Mouse (Mus musculus): ENCODE data around the gene Bag6. TPM values are rescaled to one million over a fixed set of nuclear protein-coding genes. Genes with fewer than 3 reads are reported as not detected.

The Bag6 gene
- total and polyA plus RNA-seq, 2 experiments from 2014 or later, result 68.9 to 339 TPM

- no peak overlapping the region for H3K4me3 ChIP-seq (ENCODE audit: low read depth, low read length)
- no peaks in the 10 kb centered on the region for H3K27me3 ChIP-seq (ENCODE audit: insufficient read depth, low read length)
- H3K9me3 ChIP-seq (ENCODE audit: low read length), result no peaks in the 10 kb centered on the region
- H3K4me2 ChIP-seq (ENCODE audit: low read depth, low read length, poor library complexity, severe bottlenecking), result no peak overlapping the region
- TF ChIP-seq CTCF (IDR thresholded peaks at IDR 0.05), result no peak
- H3K4me1 ChIP-seq (ENCODE audit: insufficient read depth, low read length), result 0 out of 2 replicates have a peak, but pooled peaks cover 4% of the 10 kb centered on the region
- WGBS, result 91% methylated on average over 14 of the region's 14 CpGs
- ATAC-seq (ENCODE audit: low FRiP score), result no peak
- no peak overlapping the region for H3K9ac ChIP-seq (replicated peaks; ENCODE audit: low read length, poor library complexity, severe bottlenecking)
- no peak for DNase-seq (ENCODE audit: low spot score)
- no peak overlapping the region for H3K27ac ChIP-seq (ENCODE audit: low read depth, low read length)
- peaks cover 45% of the 10 kb centered on the region for H3K36me3 ChIP-seq (ENCODE audit: insufficient read depth, low read length)
Measured at GRCm38 (mm10) chr17:35092403-35093198, 42.4 kb upstream of the Bag6 start.

- 0 out of 2 replicates have a peak, but pooled peaks cover 4% of the 10 kb centered on the region for H3K4me1 ChIP-seq (ENCODE audit: insufficient read depth, low read length)
- H3K9me3 ChIP-seq (ENCODE audit: low read length), result no peaks in the 10 kb centered on the region
- H3K4me2 ChIP-seq (ENCODE audit: low read depth, low read length, poor library complexity, severe bottlenecking), result no peak overlapping the region
- H3K27me3 ChIP-seq (ENCODE audit: insufficient read depth, low read length), result no peaks in the 10 kb centered on the region
- H3K9ac ChIP-seq (replicated peaks; ENCODE audit: low read length, poor library complexity, severe bottlenecking), result no peak overlapping the region
- no peak for DNase-seq (ENCODE audit: low spot score)
- no peak for ATAC-seq (ENCODE audit: low FRiP score)
- no peak for TF ChIP-seq CTCF (IDR thresholded peaks at IDR 0.05)
- 90% methylated on average over 15 of the region's 15 CpGs for whole genome bisulfite sequencing
- no peak overlapping the region for H3K27ac ChIP-seq (ENCODE audit: low read depth, low read length)
- H3K36me3 ChIP-seq (ENCODE audit: insufficient read depth, low read length), result peaks cover 60% of the 10 kb centered on the region
- H3K4me3 ChIP-seq (ENCODE audit: low read depth, low read length), result no peak overlapping the region
Measured at GRCm38 (mm10) chr17:35094475-35095365, 40.3 kb upstream of the Bag6 start.

DNA sequence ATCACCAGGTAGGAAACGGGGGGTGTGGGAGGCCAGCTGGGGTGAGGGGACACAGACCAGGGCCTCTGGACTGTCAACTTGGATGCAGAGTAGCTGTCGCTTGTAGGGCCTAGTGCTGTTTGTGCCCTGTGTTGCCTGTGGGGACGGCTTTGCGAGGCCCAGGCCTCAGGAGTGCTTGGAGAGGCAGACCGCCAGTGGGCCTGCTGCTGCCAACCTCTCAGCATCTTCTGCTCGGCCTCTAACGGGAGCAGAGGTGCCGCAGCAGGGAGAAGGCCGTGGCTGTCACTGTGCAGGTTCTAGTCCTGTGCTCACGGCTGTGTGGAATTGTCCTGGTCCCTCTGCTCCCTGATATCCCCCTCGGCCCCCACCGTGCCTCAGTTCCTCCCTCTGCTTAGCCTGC, 38.4 kb upstream of the Bag6 start:
- no peak for ATAC-seq (ENCODE audit: low FRiP score)
- Histone ChIP-seq H3K9me3 (ENCODE audit: low read length) (no peaks in the 10 kb centered on the region), H3K36me3 (ENCODE audit: insufficient read depth, low read length) (peaks cover 75% of the 10 kb centered on the region), H3K4me1 (ENCODE audit: insufficient read depth, low read length) (no peaks in the 10 kb centered on the region), H3K27me3 (ENCODE audit: insufficient read depth, low read length) (no peaks in the 10 kb centered on the region), H3K4me2 (ENCODE audit: low read depth, low read length, poor library complexity, severe bottlenecking) (no peak overlapping the region), H3K4me3 (ENCODE audit: low read depth, low read length) (no peak overlapping the region), H3K27ac (ENCODE audit: low read depth, low read length) (no peak overlapping the region), H3K9ac (replicated peaks; ENCODE audit: low read length, poor library complexity, severe bottlenecking) (0 out of 2 replicates have a peak overlapping the region, but pooled peaks have one; percentile 13)
- DNase-seq (ENCODE audit: low spot score), result no peak
- TF ChIP-seq CTCF (IDR thresholded peaks at IDR 0.05), result no peak
- 81% methylated on average over 12 of the region's 12 CpGs for WGBS

GRCm38 (mm10) chr17:35097164-35097655, 37.8 kb upstream of the Bag6 start:
- no peak overlapping the region for H3K4me2 ChIP-seq (ENCODE audit: low read depth, low read length, poor library complexity, severe bottlenecking)
- 74% methylated on average over 12 of the region's 12 CpGs for WGBS
- ATAC-seq (ENCODE audit: low FRiP score), result no peak
- no peaks in the 10 kb centered on the region for H3K4me1 ChIP-seq (ENCODE audit: insufficient read depth, low read length)
- H3K4me3 ChIP-seq (ENCODE audit: low read depth, low read length), result no peak overlapping the region
- DNase-seq (ENCODE audit: low spot score), result no peak
- no peaks in the 10 kb centered on the region for H3K27me3 ChIP-seq (ENCODE audit: insufficient read depth, low read length)
- H3K27ac ChIP-seq (ENCODE audit: low read depth, low read length), result no peak overlapping the region
- H3K9me3 ChIP-seq (ENCODE audit: low read length), result no peaks in the 10 kb centered on the region
- H3K36me3 ChIP-seq (ENCODE audit: insufficient read depth, low read length), result peaks cover 78% of the 10 kb centered on the region
- no peak overlapping the region for H3K9ac ChIP-seq (replicated peaks; ENCODE audit: low read length, poor library complexity, severe bottlenecking)
- TF ChIP-seq CTCF (IDR thresholded peaks at IDR 0.05), result no peak

DNA sequence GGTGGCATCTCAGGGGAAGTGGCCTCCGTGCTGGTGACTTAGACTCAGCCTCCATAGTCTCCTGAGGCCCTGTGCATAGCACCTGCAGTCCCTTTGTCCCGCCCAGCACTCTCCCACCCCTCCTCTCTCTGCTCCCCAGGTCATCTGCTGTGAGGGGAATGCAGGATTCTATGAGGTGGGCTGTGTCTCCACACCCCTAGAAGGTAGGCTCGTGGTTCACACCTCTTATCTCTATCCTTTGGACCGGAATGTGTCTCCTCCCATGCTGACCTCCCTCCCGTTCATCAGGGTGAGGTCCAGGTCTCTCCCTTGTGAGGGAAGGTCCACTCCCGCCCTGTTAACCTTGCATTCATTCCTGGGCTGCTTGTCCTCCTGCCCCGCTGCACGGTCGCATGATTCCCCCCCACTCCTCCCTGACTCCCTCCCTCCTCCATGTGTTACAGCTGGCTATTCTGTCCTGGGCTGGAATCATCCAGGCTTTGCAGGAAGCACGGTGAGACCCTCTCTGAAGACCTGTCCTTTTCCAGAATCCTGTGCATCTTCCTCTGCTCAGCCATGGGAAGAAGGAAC, 34.7 kb upstream of the Bag6 start:
- no peak for ATAC-seq (ENCODE audit: low FRiP score)
- no peak overlapping the region for H3K4me2 ChIP-seq (ENCODE audit: low read depth, low read length, poor library complexity, severe bottlenecking)
- H3K4me3 ChIP-seq (ENCODE audit: low read depth, low read length), result no peak overlapping the region
- no peaks in the 10 kb centered on the region for H3K4me1 ChIP-seq (ENCODE audit: insufficient read depth, low read length)
- 79% methylated on average over 10 of the region's 10 CpGs for WGBS
- no peaks in the 10 kb centered on the region for H3K9me3 ChIP-seq (ENCODE audit: low read length)
- DNase-seq (ENCODE audit: low spot score), result no peak
- H3K27me3 ChIP-seq (ENCODE audit: insufficient read depth, low read length), result no peaks in the 10 kb centered on the region
- H3K36me3 ChIP-seq (ENCODE audit: insufficient read depth, low read length), result peaks cover 73% of the 10 kb centered on the region
- no peak for TF ChIP-seq CTCF (IDR thresholded peaks at IDR 0.05)
- H3K27ac ChIP-seq (ENCODE audit: low read depth, low read length), result no peak overlapping the region
- no peak overlapping the region for H3K9ac ChIP-seq (replicated peaks; ENCODE audit: low read length, poor library complexity, severe bottlenecking)

All from midbrain, postnatal 0 days (tissue).